ENCODE assay signal across 8 mouse cellular contexts in genomic region chr7:109082269-109083112, GRCm38 (mm10). TPM values are rescaled to one million over a fixed set of nuclear protein-coding genes. Genes with fewer than 3 reads are reported as not detected.
DNase-seq lines count a peak whose midpoint lies in the region; ATAC-seq and TF ChIP-seq lines count a peak whose summit lies in the region.

No protein-coding gene starts in this region.

- no peak for TF ChIP-seq CTCF in gastrocnemius, adult 2 months (IDR thresholded peaks at IDR 0.05)

- H3K27me3 ChIP-seq in kidney, embryonic 16.5 days (ENCODE audit: insufficient read depth, low read length) = peaks cover 18% of the 10 kb centered on the region
- H3K27me3 ChIP-seq in midbrain, embryonic 10.5 days (ENCODE audit: low read depth, poor library complexity, severe bottlenecking) = peaks cover 9% of the 10 kb centered on the region; the same call in 1 of the 2 replicates

- intact Hi-C loops in gastrocnemius, adult 2 months (cut with DNase I) = no loop called here

- WGBS in kidney, embryonic 16.5 days = 24% methylated on average over 12 of the region's 12 CpGs
- 23% methylated on average over 12 of the region's 12 CpGs for WGBS in midbrain, embryonic 10.5 days

- H3K9me3 ChIP-seq in kidney, embryonic 16.5 days (ENCODE audit: low read length) = no peaks in the 10 kb centered on the region
- H3K9me3 ChIP-seq in midbrain, embryonic 10.5 days (replicated peaks) = no peaks in the 10 kb centered on the region

- H3K9ac ChIP-seq in kidney, embryonic 16.5 days (replicated peaks; ENCODE audit: low read length) = no peak overlapping the region

- H3K4me1 ChIP-seq in brown adipose tissue, adult 24 weeks (ENCODE audit: control insufficient read depth, insufficient read depth, insufficient read length, low read length) = no peaks in the 10 kb centered on the region; the same call in 1 of the 2 replicates
- no peaks in the 10 kb centered on the region for H3K4me1 ChIP-seq in kidney, embryonic 16.5 days (ENCODE audit: insufficient read depth, low read length)
- H3K4me1 ChIP-seq in midbrain, embryonic 10.5 days = peaks cover 18% of the 10 kb centered on the region

- no peak for DNase-seq in gastrocnemius, adult 2 months
- DNase-seq in gastrocnemius, postnatal 25 days = no peak
- DNase-seq in heart, adult 8-10 months (ENCODE audit: low spot score) = peak; percentile 4
- DNase-seq in midbrain, embryonic 10.5 days (ENCODE audit: low spot score) = peak; percentile 35
- peak; percentile 26 to 31 for DNase-seq in urinary bladder, postnatal 36 days (ENCODE audit: low spot score in 2 of 2)
- no peak for DNase-seq in frontal cortex, postnatal 36 days (ENCODE audit: low spot score in 2 of 2)

- peak overlapping the region; percentile 58 for H3K4me2 ChIP-seq in kidney, embryonic 16.5 days (replicated peaks; ENCODE audit: low read depth, low read length)

- ATAC-seq in kidney, embryonic 16.5 days (ENCODE audit: low FRiP score, low TSS enrichment) = no peak

- peak overlapping the region; percentile 80 for H3K4me3 ChIP-seq in gastrocnemius, adult 2 months
- peak overlapping the region; percentile 67 for H3K4me3 ChIP-seq in brown adipose tissue, adult 24 weeks (ENCODE audit: insufficient read depth, low read depth, low read length)
- H3K4me3 ChIP-seq in kidney, embryonic 16.5 days (ENCODE audit: low read length) = peak overlapping the region; percentile 46
- peak overlapping the region; percentile 75 for H3K4me3 ChIP-seq in midbrain, embryonic 10.5 days

- no peaks in the 10 kb centered on the region for H3K36me3 ChIP-seq in kidney, embryonic 16.5 days (ENCODE audit: insufficient read depth, low read length)
- no peaks in the 10 kb centered on the region for H3K36me3 ChIP-seq in midbrain, embryonic 10.5 days

- no peak overlapping the region for H3K27ac ChIP-seq in gastrocnemius, adult 2 months
- H3K27ac ChIP-seq in brown adipose tissue, adult 24 weeks (replicated peaks; ENCODE audit: low read depth, low read length) = no peak overlapping the region
- H3K27ac ChIP-seq in kidney, embryonic 16.5 days (ENCODE audit: low read length) = no peak overlapping the region
- H3K27ac ChIP-seq in midbrain, embryonic 10.5 days (replicated peaks) = peak overlapping the region; percentile 87

RNA-seq across cellular contexts. Expression of gene Ric3, which starts 0.6 kb away (rescaled TPM):
- total RNA-seq in gastrocnemius, adult 2 months (2021) = 1 to 10 TPM; 1.7 to 2.1 TPM
- 1 to 10 TPM; 1.6 to 1.7 TPM for total RNA-seq in gastrocnemius, postnatal 25 days (2021)
- 5.3 and 7.8 TPM in 2 replicates for polyA plus RNA-seq in brown adipose tissue, adult 24 weeks (2012; ENCODE audit: insufficient read depth, insufficient read length, missing spikeins)
- total RNA-seq in heart, adult 8-10 months (2022) = 1 to 10 TPM; 2.1 to 5.0 (median 2.9) TPM
- polyA plus RNA-seq in kidney, embryonic 16.5 days (2015; fragmentation: Nextera tagmentation; extraction: Ambion mirVana) = 0.79 and 2.2 TPM in 2 replicates
- polyA plus RNA-seq in midbrain, embryonic 10.5 days (2016; fragmentation: Nextera tagmentation; extraction: Ambion mirVana) = 19.8 and 23.4 TPM in 2 replicates

Comparison
In these comparisons a context has a peak if more than half of its experiments do, and no peak if none do; other contexts are left out.
1. DNase-seq: peak in heart, adult 8-10 months (single experiment), midbrain, embryonic 10.5 days (single experiment) and urinary bladder, postnatal 36 days (2 of 2); none in gastrocnemius, adult 2 months (single experiment), gastrocnemius, postnatal 25 days (single experiment) and frontal cortex, postnatal 36 days (0 of 2).
2. Peak in every context shown above with its lines, with median percentiles within 50 percentile points of each other: H3K4me3 ChIP-seq.